Mouse (Mus musculus) testis, adult 2 months (tissue): ENCODE measurements around the gene Ispd.

Experiments used
- CTCF ChIP-seq: fragments of 200-500 bp; IDR thresholded peaks from 2 replicates; pipeline ENCODE4 v1.5.1; 2012; ENCODE audit warnings: low read depth, mild to moderate bottlenecking, inconsistent platforms, low read length, moderate library complexity; ENCODE audit not compliant: control insufficient read depth, insufficient read depth, insufficient replicate concordance
- POLR2A ChIP-seq: fragments of 200-500 bp; IDR thresholded peaks from 2 replicates; pipeline ENCODE4 v1.6.1; 2012; ENCODE audit warnings: low read depth, mild to moderate bottlenecking, inconsistent platforms, low read length, moderate library complexity; ENCODE audit not compliant: control insufficient read depth

- TF ChIP-seq CTCF: no peak
- no peak for TF ChIP-seq POLR2A
Observed at GRCm38 (mm10) chr12:36426163-36427045, 45.2 kb downstream of the Ispd start.
